Mouse (Mus musculus) monocyte, adult 2 months (primary cell): ENCODE results near the gene Atl1.

Experiments
- DNase-seq, 2 experiments: peaks; one replicate each; pipeline ENCODE4 v3.0.0; 2022; ENCODE audit warnings: low spot score in 2 of 2, low read depth in 1 of 2

The Atl1 gene

GRCm38 (mm10) chr12:69892371-69893251 is at the start of gene Atl1, which contains the start of gene Map4k5:
Atl1 (plus strand) TSS chr12:69892614.
Map4k5 (minus strand) TSS chr12:69893200.
- peak; percentile 34 to 73 for DNase-seq

GRCm38 (mm10) chr12:69843531-69844445 is 48.6 kb upstream of the Atl1 start:
- DNase-seq, result no peak

- DNase-seq, result no peak
These were observed 46.7 kb upstream of the Atl1 start for GRCm38 (mm10) chr12:69845722-69846121.

GRCm38 (mm10) chr12:69846499-69846898 is 45.9 kb upstream of the Atl1 start:
- no peak for DNase-seq

- DNase-seq, result no peak
These were observed 44.1 kb upstream of the Atl1 start for GRCm38 (mm10) chr12:69848083-69848878.

- DNase-seq, result no peak
These were observed 40.1 kb upstream of the Atl1 start for GRCm38 (mm10) chr12:69852288-69852687.

GRCm38 (mm10) chr12:69853387-69853786 is 39.0 kb upstream of the Atl1 start:
- DNase-seq, result no peak

- no peak for DNase-seq
These were observed 38.5 kb upstream of the Atl1 start for GRCm38 (mm10) chr12:69853942-69854341.

- no peak for DNase-seq
These were observed 36.6 kb upstream of the Atl1 start for GRCm38 (mm10) chr12:69855641-69856300.

- DNase-seq, result no peak
These were observed 36.0 kb upstream of the Atl1 start for GRCm38 (mm10) chr12:69856398-69856797.

GRCm38 (mm10) chr12:69857597-69857996 is 34.8 kb upstream of the Atl1 start:
- no peak for DNase-seq

- no peak for DNase-seq
These were observed 33.6 kb upstream of the Atl1 start for GRCm38 (mm10) chr12:69858847-69859246.

GRCm38 (mm10) chr12:69863505-69863904 is 28.9 kb upstream of the Atl1 start:
- DNase-seq, result no peak

- no peak for DNase-seq
These were observed 28.2 kb upstream of the Atl1 start for GRCm38 (mm10) chr12:69864164-69864692.

GRCm38 (mm10) chr12:69867338-69867737 is 25.1 kb upstream of the Atl1 start:
- no peak for DNase-seq

- no peak for DNase-seq
These were observed 20.8 kb upstream of the Atl1 start for GRCm38 (mm10) chr12:69871632-69872031.

- no peak for DNase-seq
These were observed 14.5 kb upstream of the Atl1 start for GRCm38 (mm10) chr12:69877842-69878363.

- DNase-seq, result no peak
These were observed 13.2 kb upstream of the Atl1 start for GRCm38 (mm10) chr12:69879172-69879665.

- DNase-seq, result no peak
These were observed 12.7 kb upstream of the Atl1 start for GRCm38 (mm10) chr12:69879739-69880138.
